Mouse (Mus musculus) lung, adult 2 months (tissue): Measurements from ENCODE around the gene Mdh2.

ENCODE experiments used
- CTCF ChIP-seq: fragments of 200-500 bp; IDR thresholded peaks from 2 replicates; pipeline ENCODE4 v1.5.1; 2011; ENCODE audit warnings: mild to moderate bottlenecking, low read length, control low read depth; ENCODE audit not compliant: insufficient read depth
- POLR2A ChIP-seq: fragments of 200-500 bp; IDR thresholded peaks from 2 replicates; pipeline ENCODE4 v1.6.1; 2011; ENCODE audit warnings: low read depth, mild to moderate bottlenecking, control low read depth, low read length, borderline replicate concordance; ENCODE audit errors: extremely low read depth

DNA sequence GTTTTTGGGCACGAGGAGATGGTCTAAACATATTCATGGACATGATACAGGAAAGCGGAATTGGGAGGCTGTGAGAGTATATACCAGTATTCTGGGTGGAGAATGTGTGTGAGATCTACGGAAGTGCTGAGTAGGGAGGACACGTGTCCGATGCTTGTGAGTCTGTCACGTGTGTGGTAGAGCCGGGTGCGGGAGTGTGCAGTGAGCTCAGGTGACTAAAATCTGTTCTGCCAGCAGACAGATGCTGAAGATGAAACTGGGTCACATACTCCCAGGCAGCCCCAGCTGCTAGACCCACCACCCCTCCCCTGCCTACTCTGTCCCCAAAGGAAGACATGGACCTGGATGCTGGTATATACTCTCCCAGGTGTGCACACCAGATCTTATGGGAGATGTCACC is 24.4 kb downstream of the Mdh2 start:
- no peak for TF ChIP-seq POLR2A
- no peak for TF ChIP-seq CTCF
